Mouse (Mus musculus): ENCODE results near the gene Arl5c. TPM values are rescaled to one million over a fixed set of nuclear protein-coding genes. Genes with fewer than 3 reads are reported as not detected.

Gene Arl5c
- total and polyA plus RNA-seq, 3 experiments: 1.2 to 10.4 TPM; not detected in 1

DNA sequence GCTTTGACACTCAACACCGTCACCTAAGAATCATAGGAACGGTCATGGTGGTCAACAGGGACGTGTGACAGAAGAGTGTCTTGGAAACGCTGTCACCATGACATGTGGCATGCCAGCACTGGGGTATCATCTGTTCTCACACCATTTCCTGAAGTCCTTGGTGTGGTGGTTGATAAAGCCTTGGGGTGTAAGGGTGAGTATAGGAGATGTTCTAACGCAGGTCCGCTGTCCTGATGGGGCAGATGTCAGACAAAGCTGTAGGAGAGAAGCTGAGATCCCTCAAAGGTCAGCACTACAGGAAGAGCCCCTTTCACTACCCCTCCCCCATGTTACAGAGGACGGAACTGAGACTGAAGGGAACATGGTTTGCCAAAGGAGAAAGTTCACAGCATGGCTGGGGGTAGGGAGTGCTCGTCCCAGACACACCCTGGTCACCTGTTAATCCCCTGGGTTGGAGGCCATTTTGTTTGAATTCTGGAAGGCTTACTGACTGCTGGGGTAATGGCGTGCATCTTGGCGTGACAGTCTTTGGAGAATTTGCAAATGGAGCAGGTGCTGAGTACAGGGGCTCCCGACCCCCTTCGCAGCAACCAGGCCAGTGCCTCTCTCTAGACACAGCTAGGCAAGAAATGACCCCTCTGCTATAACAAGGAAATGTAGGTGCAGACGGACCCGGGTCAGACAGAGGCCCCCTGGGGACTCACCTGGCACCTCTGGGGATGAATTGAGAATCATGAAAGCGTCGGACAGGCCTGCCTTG lies 42.6 kb downstream of the Arl5c start (continued):
- TF ChIP-seq GABPA (IDR thresholded peaks at IDR 0.05; ENCODE audit: low read depth, low read length): no peak
- no peak for TF ChIP-seq SMC3 (IDR thresholded peaks at IDR 0.05; ENCODE audit: low read depth, low read length)
- peak; percentile 41 to 43; a peak in 3 of 4 replicates for TF ChIP-seq POLR2A (IDR thresholded peaks at IDR 0.05; ENCODE audit: control insufficient read depth in 1 of 2, insufficient read depth in 1 of 2, low read depth in 1 of 2, low read length in 2 of 2, poor library complexity in 1 of 2)
- TF ChIP-seq ZC3H11A (IDR thresholded peaks at IDR 0.05; ENCODE audit: low read depth, low read length): peak; percentile 26; the same call in 1 of the 2 replicates
- peak; percentile 51; the same call in 1 of the 2 replicates for TF ChIP-seq NELFE (IDR thresholded peaks at IDR 0.05; ENCODE audit: low read depth, low read length)
- TF ChIP-seq POLR2AphosphoS5 (IDR thresholded peaks at IDR 0.05; ENCODE audit: borderline replicate concordance, low read depth, low read length): no peak
- TF ChIP-seq TAL1 (IDR thresholded peaks at IDR 0.05; ENCODE audit: low read length): peak; percentile 60
- peak; percentile 59; the same call in 1 of the 2 replicates for TF ChIP-seq E2F4 (IDR thresholded peaks at IDR 0.05; ENCODE audit: borderline replicate concordance, low read depth, low read length)
- 0 out of 2 replicates have a peak, but pooled peaks have one; percentile 26 for TF ChIP-seq ELF1 (IDR thresholded peaks at IDR 0.05; ENCODE audit: low read depth, low read length)
- no peak for TF ChIP-seq CTCF (IDR thresholded peaks at IDR 0.05 in 2 of 3, conservative IDR thresholded peaks at IDR 0.05 in 1 of 3; ENCODE audit: control insufficient read depth in 1 of 3, insufficient read depth in 1 of 3, low read depth in 2 of 3, low read length in 3 of 3, poor library complexity in 1 of 3, severe bottlenecking in 1 of 3)
- peak; percentile 31; the same call in 1 of the 2 replicates for TF ChIP-seq USF1 (IDR thresholded peaks at IDR 0.05; ENCODE audit: low read depth, low read length)
- no peak; the same call in 1 of the 2 replicates for TF ChIP-seq ETS1 (IDR thresholded peaks at IDR 0.05; ENCODE audit: low read depth, low read length)
- TF ChIP-seq HCFC1 (IDR thresholded peaks at IDR 0.05; ENCODE audit: low read depth, low read length): peak; percentile 27; the same call in 1 of the 2 replicates
- TF ChIP-seq SIN3A (IDR thresholded peaks at IDR 0.05; ENCODE audit: low read length): peak; percentile 36
- TF ChIP-seq BHLHE40 (IDR thresholded peaks at IDR 0.05; ENCODE audit: borderline replicate concordance, low read depth, low read length): 0 out of 2 replicates have a peak, but pooled peaks have one; percentile 28
- TF ChIP-seq MYC (IDR thresholded peaks at IDR 0.05; ENCODE audit: low read depth, low read length): peak; percentile 25
- TF ChIP-seq CHD2 (IDR thresholded peaks at IDR 0.05; ENCODE audit: low read length): no peak; the same call in 1 of the 2 replicates
- TF ChIP-seq MAFK (IDR thresholded peaks at IDR 0.05; ENCODE audit: borderline replicate concordance, low read depth, low read length): no peak
- TF ChIP-seq RCOR1 (IDR thresholded peaks at IDR 0.05; ENCODE audit: low read depth, low read length): no peak; the same call in 1 of the 2 replicates
- TF ChIP-seq ZNF384 (IDR thresholded peaks at IDR 0.05; ENCODE audit: low read depth, low read length): no peak
- 0 out of 2 replicates have a peak, but pooled peaks have one; percentile 20 for TF ChIP-seq KAT2A (conservative IDR thresholded peaks at IDR 0.05; ENCODE audit: low read depth, low read length)
- TF ChIP-seq NRF1 (IDR thresholded peaks at IDR 0.05; ENCODE audit: insufficient read depth, low read depth, low read length, poor library complexity, severe bottlenecking): no peak

All from MEL (cell line).